Mouse (Mus musculus) limb, embryonic 11.5 days (tissue): Measurements from ENCODE around the gene Lrch1. TPM values are rescaled to one million over a fixed set of nuclear protein-coding genes. Genes with fewer than 3 reads are reported as not detected.

ENCODE experiments used
- ATAC-seq: fragments of 200-750 bp; cut with Nextera tagmentation; 2 replicates; pipeline ENCODE4 v1.8.0; 2017; ENCODE audit warnings: low read depth; ENCODE audit not compliant: insufficient number of reproducible peaks, low FRiP score, low TSS enrichment
- DNase-seq: peaks from one replicate; pipeline ENCODE4 v3.0.0-alpha.2; 2015; ENCODE audit warnings: low spot score
- H3K27ac ChIP-seq: fragments of 300-500 bp; sonication (generic); replicated peaks from 2 replicates; pipeline ENCODE4 v1.5.1; 2014; ENCODE audit warnings: low read depth, mild to moderate bottlenecking, low read length
- H3K27me3 ChIP-seq: fragments of 300-500 bp; sonication (generic); 2 replicates; pipeline ENCODE4 v1.6.1; 2014; ENCODE audit warnings: mild to moderate bottlenecking, low read length, mixed read lengths; ENCODE audit not compliant: control insufficient read depth, insufficient read depth
- H3K36me3 ChIP-seq: fragments of 300-500 bp; sonication (generic); 2 replicates; pipeline ENCODE4 v1.6.1; 2014; ENCODE audit warnings: mild to moderate bottlenecking, low read length, moderate library complexity, mixed read lengths; ENCODE audit not compliant: control insufficient read depth, insufficient read depth
- H3K4me1 ChIP-seq: fragments of 300-500 bp; sonication (generic); 2 replicates; pipeline ENCODE4 v1.6.1; 2014; ENCODE audit warnings: low read length, mixed read lengths; ENCODE audit not compliant: control insufficient read depth, insufficient read depth
- H3K4me2 ChIP-seq: fragments of 300-500 bp; sonication (generic); 2 replicates; pipeline ENCODE4 v1.6.1; 2014; ENCODE audit warnings: low read depth, mild to moderate bottlenecking, moderate library complexity; ENCODE audit not compliant: severe bottlenecking
- H3K4me3 ChIP-seq: fragments of 300-500 bp; sonication (generic); 2 replicates; pipeline ENCODE4 v1.5.1; 2014; ENCODE audit warnings: low read depth, low read length
- H3K9ac ChIP-seq: fragments of 300-500 bp; sonication (generic); 2 replicates; pipeline ENCODE4 v1.6.1; 2014; ENCODE audit warnings: mild to moderate bottlenecking, low read length
- H3K9me3 ChIP-seq: fragments of 300-500 bp; sonication (generic); 2 replicates; pipeline ENCODE4 v1.6.1; 2016; ENCODE audit warnings: low read length; ENCODE audit not compliant: control insufficient read depth
- WGBS: fragments of 180-500 bp; shearing (Covaris S2); extraction: QIAGEN DNeasy Blood & Tissue Kit; methylation state at CpG from one replicate; pipeline ENCODE4 v1.1.7; 2014; 5-methylcytosine and 5-hydroxymethylcytosine counted together
- polyA plus RNA-seq: library from polyadenylated mRNA; unstranded; fragments of >200 nt; fragmentation: Nextera tagmentation; extraction: Ambion mirVana; gene quantifications from 2 replicates; pipeline ENCODE4 v1.2.1, GENCODE M21; 2014

The Lrch1 gene
- polyA plus RNA-seq, 1 experiment from 2014 or later, result 12.9 TPM

DNA sequence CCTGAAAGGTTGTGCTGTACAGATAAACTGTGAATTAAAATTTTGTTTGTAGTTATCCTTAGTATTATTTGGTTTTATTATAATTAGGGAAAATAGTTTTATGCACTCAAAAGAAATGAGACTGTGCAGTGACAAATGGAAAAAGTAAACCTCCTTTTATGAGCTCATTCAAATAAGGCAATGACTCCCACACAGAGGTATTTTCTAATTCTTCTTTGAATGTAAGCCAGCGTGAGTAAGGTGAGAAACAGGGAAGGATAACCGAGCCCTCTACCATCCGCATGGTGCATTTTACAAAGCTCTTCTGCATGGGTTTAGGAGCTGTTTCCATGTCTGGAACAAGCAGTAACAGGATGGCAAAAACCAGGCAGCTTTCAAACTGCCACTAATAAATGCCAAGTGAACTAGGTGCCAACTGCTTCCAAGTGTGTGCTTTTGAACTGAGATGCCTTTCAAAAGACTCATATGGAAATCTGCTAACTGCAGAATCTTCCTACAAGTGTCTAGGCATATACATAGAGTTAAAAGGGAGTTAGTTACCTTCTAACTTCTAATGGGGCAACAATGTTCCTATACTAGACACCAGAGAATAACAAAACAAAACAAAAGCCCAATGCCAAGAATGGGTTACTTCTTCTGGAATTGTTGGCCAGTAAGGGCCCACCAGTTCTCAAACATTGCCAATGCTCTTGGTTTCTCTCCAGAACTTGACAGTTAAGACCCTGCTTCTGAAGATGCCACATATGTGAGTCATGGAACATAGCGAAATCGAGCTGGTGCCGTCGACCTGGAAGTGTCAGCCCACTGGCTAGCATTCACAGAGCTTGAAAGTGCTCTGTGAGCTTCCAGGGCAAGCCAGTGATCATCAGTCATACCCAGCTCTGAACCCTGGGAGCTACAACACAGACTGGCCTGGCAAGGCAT, 124.7 kb downstream of the Lrch1 start:
- ATAC-seq, result no peak
- no peaks in the 10 kb centered on the region for H3K36me3 ChIP-seq
- no peak for DNase-seq
- peaks cover 11% of the 10 kb centered on the region for H3K4me1 ChIP-seq
- H3K27ac ChIP-seq, result no peak overlapping the region
- no peak overlapping the region for H3K4me3 ChIP-seq
- no peaks in the 10 kb centered on the region for H3K27me3 ChIP-seq
- no peak overlapping the region for H3K4me2 ChIP-seq
- no peak overlapping the region for H3K9ac ChIP-seq
- H3K9me3 ChIP-seq, result no peaks in the 10 kb centered on the region
- 76% methylated on average over 7 of the region's 7 CpGs for WGBS

DNA sequence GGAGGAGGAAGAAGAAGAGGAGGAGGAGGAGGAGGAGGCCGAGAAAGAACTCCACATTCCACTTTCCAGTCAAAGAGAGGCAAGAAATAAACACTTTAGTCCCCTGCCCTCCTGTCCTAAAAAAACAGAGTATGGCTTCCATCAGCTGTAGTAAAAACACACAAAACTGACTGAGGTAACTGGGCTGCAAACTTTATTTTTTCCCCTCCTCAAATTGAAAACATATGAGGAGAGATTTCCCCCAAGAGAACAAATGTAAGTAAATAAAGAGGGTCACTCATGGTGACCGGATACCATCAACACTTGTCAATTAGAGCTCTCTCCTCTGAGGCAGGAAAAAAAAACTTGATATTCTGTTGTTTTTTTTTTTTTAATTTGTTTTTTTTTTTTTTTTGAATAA, 125.6 kb downstream of the Lrch1 start:
- Histone ChIP-seq H3K9ac (no peak overlapping the region), H3K4me3 (no peak overlapping the region), H3K27me3 (no peaks in the 10 kb centered on the region), H3K9me3 (no peaks in the 10 kb centered on the region), H3K36me3 (no peaks in the 10 kb centered on the region), H3K4me1 (peaks cover 11% of the 10 kb centered on the region), H3K4me2 (peak overlapping the region; percentile 4; the same call in 1 of the 2 replicates), H3K27ac (no peak overlapping the region; the same call in 1 of the 2 replicates)
- 0 out of 2 replicates have a peak, but pooled peaks have one; percentile 53 for ATAC-seq
- DNase-seq, result no peak
- WGBS, result 7% methylated on average over 2 of the region's 2 CpGs

DNA sequence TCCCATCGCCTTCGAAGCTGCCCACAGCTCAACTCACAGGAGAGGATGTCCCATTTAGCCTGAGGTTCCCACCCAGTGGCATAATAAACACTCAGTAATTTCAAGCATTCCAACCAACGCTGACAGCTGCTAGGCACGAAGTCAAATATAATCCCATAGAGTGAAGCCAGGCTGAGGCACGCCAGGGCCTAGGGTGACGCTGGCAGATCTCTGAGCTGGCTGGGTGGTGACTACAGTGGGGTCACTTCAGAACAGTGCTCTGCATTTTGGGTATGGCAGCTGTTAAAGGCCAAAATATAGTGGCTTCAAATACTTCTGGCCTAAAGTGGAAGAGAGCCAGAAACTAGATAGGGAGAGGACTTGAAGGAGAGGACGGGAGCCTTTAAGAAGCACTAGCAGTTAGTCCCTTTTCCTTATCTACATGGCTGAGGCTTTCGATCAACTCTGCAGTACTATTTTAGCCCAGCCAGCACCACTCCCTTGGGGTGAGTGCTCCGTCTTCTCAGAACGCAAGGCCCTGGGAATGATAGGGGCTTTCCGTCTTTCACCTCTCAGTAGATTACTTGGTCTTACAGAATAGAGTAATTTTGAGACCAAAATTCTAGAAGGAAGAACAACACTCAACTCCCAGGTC, 127.4 kb downstream of the Lrch1 start:
- Histone ChIP-seq H3K9ac (no peak overlapping the region), H3K9me3 (no peaks in the 10 kb centered on the region), H3K4me2 (no peak overlapping the region), H3K27me3 (no peaks in the 10 kb centered on the region), H3K4me3 (no peak overlapping the region), H3K4me1 (peaks cover 11% of the 10 kb centered on the region), H3K36me3 (no peaks in the 10 kb centered on the region), H3K27ac (no peak overlapping the region)
- no peak for ATAC-seq
- DNase-seq, result no peak
- WGBS, result 91% methylated on average over 11 of the region's 11 CpGs

DNA sequence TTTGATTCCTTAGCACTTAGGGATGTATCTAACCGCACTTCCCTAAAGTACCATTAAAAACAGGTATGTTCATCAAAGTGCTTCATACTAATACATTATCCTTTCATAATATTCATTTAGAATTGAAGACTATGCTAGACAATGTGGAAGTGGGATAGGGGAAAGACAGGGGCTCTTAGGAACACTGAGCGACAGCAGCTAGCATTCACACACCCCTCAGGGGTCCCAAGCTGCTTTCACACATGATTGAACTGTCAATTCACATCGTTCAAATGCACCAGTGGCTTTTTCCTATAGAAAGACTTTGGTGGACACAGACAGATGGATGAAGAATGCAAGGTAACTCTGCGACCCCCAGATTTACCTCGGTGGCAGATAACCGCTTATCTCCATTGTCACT, 131.0 kb downstream of the Lrch1 start:
- H3K4me2 ChIP-seq, result no peak overlapping the region
- no peak overlapping the region for H3K9ac ChIP-seq
- no peak overlapping the region for H3K4me3 ChIP-seq
- 85% methylated on average over 6 of the region's 6 CpGs for WGBS
- ATAC-seq (no peak), DNase-seq (no peak)
- peaks cover 4% of the 10 kb centered on the region for H3K4me1 ChIP-seq
- H3K27ac ChIP-seq, result no peak overlapping the region
- H3K9me3 ChIP-seq, result no peaks in the 10 kb centered on the region
- no peaks in the 10 kb centered on the region for H3K36me3 ChIP-seq
- H3K27me3 ChIP-seq, result no peaks in the 10 kb centered on the region

DNA sequence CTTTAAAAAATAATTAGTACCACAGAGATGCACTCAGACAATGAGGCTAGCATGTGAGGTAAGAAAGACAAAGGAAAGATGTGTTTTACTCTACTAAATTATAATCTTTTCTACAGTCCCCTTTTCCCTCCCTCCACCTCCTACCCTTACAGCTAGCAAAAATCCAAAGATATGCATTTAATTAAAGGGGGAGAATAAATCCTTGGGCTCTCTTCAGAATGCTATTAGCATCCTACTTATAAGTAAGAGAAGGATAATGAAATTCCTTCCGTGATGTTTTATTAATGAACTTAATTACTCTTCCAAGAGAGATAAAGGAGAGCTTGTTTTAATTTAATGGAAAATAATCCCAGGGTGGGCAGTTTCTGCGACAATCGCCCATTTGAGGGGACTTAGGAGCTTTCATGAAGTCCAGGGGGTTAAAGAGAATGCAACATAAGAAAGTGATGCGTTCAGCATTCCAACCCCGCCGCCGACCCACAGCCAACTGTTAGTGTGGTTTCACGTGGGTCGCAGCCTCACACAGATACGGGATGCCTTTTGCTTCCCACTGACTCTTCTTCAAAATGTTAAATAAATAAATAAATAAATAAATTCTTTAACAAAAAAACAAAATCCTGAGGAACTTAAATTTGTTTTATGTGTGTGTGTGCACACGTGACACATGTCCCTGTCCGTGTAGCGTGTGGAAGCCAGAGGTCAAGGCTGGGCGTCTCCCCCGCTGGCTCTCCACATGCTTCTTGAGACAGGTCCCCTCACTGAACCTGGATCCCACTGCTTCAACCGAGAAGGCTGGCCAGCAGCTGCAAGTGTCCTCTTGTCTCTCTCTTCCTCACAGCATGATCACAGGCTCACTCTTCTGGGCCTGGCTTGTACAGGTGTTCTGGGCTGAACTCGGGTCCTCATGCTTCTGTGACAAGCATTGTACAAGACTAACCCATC, 132.6 kb downstream of the Lrch1 start:
- Histone ChIP-seq H3K4me3 (no peak overlapping the region), H3K27ac (no peak overlapping the region), H3K9me3 (no peaks in the 10 kb centered on the region), H3K36me3 (peaks cover 3% of the 10 kb centered on the region; the same call in 1 of the 2 replicates), H3K4me1 (no peaks in the 10 kb centered on the region), H3K9ac (no peak overlapping the region), H3K27me3 (no peaks in the 10 kb centered on the region), H3K4me2 (no peak overlapping the region)
- WGBS, result 88% methylated on average over 17 of the region's 17 CpGs
- DNase-seq (no peak), ATAC-seq (no peak)

DNA sequence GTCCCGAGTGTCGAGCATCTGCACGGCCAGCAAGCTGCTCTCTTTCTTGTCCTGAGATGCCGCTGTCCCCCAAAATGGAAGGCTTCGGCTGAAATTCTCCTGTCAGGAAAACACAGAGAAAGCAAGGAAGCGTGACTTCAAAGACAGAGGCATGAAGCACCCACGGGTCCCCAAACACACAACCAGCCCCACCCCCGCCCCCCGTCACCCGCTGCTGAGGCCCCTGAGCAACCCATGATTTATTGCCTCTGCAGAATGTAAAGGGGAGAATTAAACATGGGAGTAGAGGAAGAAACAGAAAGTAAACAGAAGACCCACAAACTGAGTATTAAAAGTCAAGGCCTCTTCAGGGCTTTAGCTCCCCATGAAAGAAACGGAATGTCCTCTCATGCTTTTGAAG, 136.1 kb downstream of the Lrch1 start:
- H3K27ac ChIP-seq, result no peak overlapping the region
- 61% methylated on average over 11 of the region's 11 CpGs for WGBS
- no peak overlapping the region for H3K4me2 ChIP-seq
- H3K27me3 ChIP-seq, result no peaks in the 10 kb centered on the region
- H3K9me3 ChIP-seq, result no peaks in the 10 kb centered on the region
- peaks cover 3% of the 10 kb centered on the region; the same call in 1 of the 2 replicates for H3K36me3 ChIP-seq
- no peak overlapping the region for H3K4me3 ChIP-seq
- DNase-seq, result no peak
- no peak for ATAC-seq
- no peak overlapping the region for H3K9ac ChIP-seq
- H3K4me1 ChIP-seq, result no peaks in the 10 kb centered on the region

DNA sequence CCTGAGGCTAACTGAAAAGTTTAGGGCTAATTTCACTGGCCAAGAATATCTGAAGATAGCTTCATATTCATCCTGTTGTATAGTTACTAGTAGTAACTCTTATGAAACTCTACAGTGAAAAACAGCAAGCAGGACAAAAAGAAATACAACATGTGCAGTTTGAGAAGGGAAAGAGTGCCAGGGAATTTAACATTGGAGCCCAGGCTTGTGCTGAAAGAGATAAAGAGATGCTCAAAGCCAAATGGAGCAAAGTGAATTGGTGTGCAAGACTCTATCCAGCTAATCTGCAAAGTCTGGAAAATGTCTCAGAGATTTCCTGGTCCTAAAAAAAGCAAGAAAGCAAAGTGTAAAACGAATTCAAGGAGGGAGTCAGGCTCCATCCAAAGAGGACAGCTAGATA, 145.7 kb downstream of the Lrch1 start:
- Histone ChIP-seq H3K27ac (no peak overlapping the region), H3K9ac (no peak overlapping the region), H3K9me3 (no peaks in the 10 kb centered on the region), H3K4me3 (no peak overlapping the region), H3K36me3 (0 out of 2 replicates have a peak, but pooled peaks cover 3% of the 10 kb centered on the region), H3K4me1 (no peaks in the 10 kb centered on the region), H3K27me3 (no peaks in the 10 kb centered on the region), H3K4me2 (no peak overlapping the region)
- DNase-seq, result no peak
- 80% methylated on average over 1 of the region's 1 CpGs for WGBS
- no peak for ATAC-seq
